Mouse (Mus musculus): ENCODE measurements at regions not wholly inside any gene's neighbourhood (a gene's known extent, or its start where the extent isn't known, plus 50 kb on each side); places are given as distances from the start of the nearest gene placed in this dataset.

- H3K4me1 ChIP-seq (replicated peaks; ENCODE audit: control insufficient read depth, insufficient read depth, low read length): no peaks in the 10 kb centered on the region; the same call in 1 of the 2 replicates
- H3K4me2 ChIP-seq (ENCODE audit: low read depth, low read length): no peak overlapping the region
- no peaks in the 10 kb centered on the region for H3K27me3 ChIP-seq (ENCODE audit: control insufficient read depth, insufficient read depth, low read depth, low read length)
- WGBS: 37% methylated on average over 10 of the region's 10 CpGs
- H3K9ac ChIP-seq (ENCODE audit: low read length): no peak overlapping the region
- H3K9me3 ChIP-seq (ENCODE audit: control insufficient read depth, low read length): no peaks in the 10 kb centered on the region
- no peak for ATAC-seq (ENCODE audit: low read depth)
- no peak overlapping the region for H3K4me3 ChIP-seq (ENCODE audit: low read length)
- H3K36me3 ChIP-seq (ENCODE audit: control insufficient read depth, insufficient read depth, low read length): no peaks in the 10 kb centered on the region
- H3K27ac ChIP-seq (ENCODE audit: low read length): no peak overlapping the region
Measured at GRCm38 (mm10) chr15:26953818-26954385, 58.5 kb upstream of the Fbxl7 start.

GRCm38 (mm10) chr15:26958980-26959379, 63.6 kb upstream of the Fbxl7 start:
- WGBS: 83% methylated on average over 2 of the region's 2 CpGs
- H3K36me3 ChIP-seq (ENCODE audit: control insufficient read depth, insufficient read depth, low read length): no peaks in the 10 kb centered on the region
- H3K9me3 ChIP-seq (ENCODE audit: control insufficient read depth, low read length): no peaks in the 10 kb centered on the region
- H3K9ac ChIP-seq (ENCODE audit: low read length): no peak overlapping the region
- ATAC-seq (ENCODE audit: low read depth): no peak
- H3K4me1 ChIP-seq (replicated peaks; ENCODE audit: control insufficient read depth, insufficient read depth, low read length): no peaks in the 10 kb centered on the region; the same call in 1 of the 2 replicates
- no peak overlapping the region for H3K4me2 ChIP-seq (ENCODE audit: low read depth, low read length)
- no peaks in the 10 kb centered on the region for H3K27me3 ChIP-seq (ENCODE audit: control insufficient read depth, insufficient read depth, low read depth, low read length)
- no peak overlapping the region for H3K4me3 ChIP-seq (ENCODE audit: low read length)
- no peak overlapping the region for H3K27ac ChIP-seq (ENCODE audit: low read length)

GRCm38 (mm10) chr15:26968392-26969025, 73.1 kb upstream of the Fbxl7 start:
- 64% methylated on average over 5 of the region's 5 CpGs for WGBS
- Histone ChIP-seq H3K36me3 (ENCODE audit: control insufficient read depth, insufficient read depth, low read length) (no peaks in the 10 kb centered on the region), H3K9ac (ENCODE audit: low read length) (no peak overlapping the region), H3K4me2 (ENCODE audit: low read depth, low read length) (no peak overlapping the region), H3K9me3 (ENCODE audit: control insufficient read depth, low read length) (no peaks in the 10 kb centered on the region), H3K27me3 (ENCODE audit: control insufficient read depth, insufficient read depth, low read depth, low read length) (no peaks in the 10 kb centered on the region), H3K4me1 (replicated peaks; ENCODE audit: control insufficient read depth, insufficient read depth, low read length) (no peaks in the 10 kb centered on the region), H3K4me3 (ENCODE audit: low read length) (no peak overlapping the region), H3K27ac (ENCODE audit: low read length) (no peak overlapping the region)
- ATAC-seq (ENCODE audit: low read depth): no peak

- Histone ChIP-seq H3K4me3 (ENCODE audit: low read length) (no peak overlapping the region), H3K9me3 (ENCODE audit: control insufficient read depth, low read length) (no peaks in the 10 kb centered on the region), H3K36me3 (ENCODE audit: control insufficient read depth, insufficient read depth, low read length) (no peaks in the 10 kb centered on the region), H3K4me2 (ENCODE audit: low read depth, low read length) (no peak overlapping the region), H3K27ac (ENCODE audit: low read length) (no peak overlapping the region), H3K4me1 (replicated peaks; ENCODE audit: control insufficient read depth, insufficient read depth, low read length) (no peaks in the 10 kb centered on the region), H3K9ac (ENCODE audit: low read length) (no peak overlapping the region), H3K27me3 (ENCODE audit: control insufficient read depth, insufficient read depth, low read depth, low read length) (no peaks in the 10 kb centered on the region)
- ATAC-seq (ENCODE audit: low read depth): no peak
- WGBS: 83% methylated on average over 1 of the region's 1 CpGs
Measured at GRCm38 (mm10) chr15:26970770-26971169, 75.4 kb upstream of the Fbxl7 start.

- 71% methylated on average over 1 of the region's 1 CpGs for WGBS
Measured at GRCm38 (mm10) chr15:26993054-26993453, 97.7 kb upstream of the Fbxl7 start.

GRCm38 (mm10) chr15:27009069-27009468, 113.7 kb upstream of the Fbxl7 start:
- H3K27me3 ChIP-seq (ENCODE audit: control insufficient read depth, insufficient read depth, low read depth, low read length): no peaks in the 10 kb centered on the region
- no peaks in the 10 kb centered on the region for H3K9me3 ChIP-seq (ENCODE audit: control insufficient read depth, low read length)
- H3K4me3 ChIP-seq (ENCODE audit: low read length): no peak overlapping the region
- 27% methylated on average over 4 of the region's 4 CpGs for WGBS
- H3K4me1 ChIP-seq (replicated peaks; ENCODE audit: control insufficient read depth, insufficient read depth, low read length): no peaks in the 10 kb centered on the region
- H3K36me3 ChIP-seq (ENCODE audit: control insufficient read depth, insufficient read depth, low read length): no peaks in the 10 kb centered on the region
- no peak overlapping the region for H3K27ac ChIP-seq (ENCODE audit: low read length)
- no peak overlapping the region for H3K4me2 ChIP-seq (ENCODE audit: low read depth, low read length)
- no peak overlapping the region for H3K9ac ChIP-seq (ENCODE audit: low read length)
- ATAC-seq (ENCODE audit: low read depth): no peak

More at GRCm38 (mm10) chr15:26993054-26993453, 97.7 kb upstream of the Fbxl7 start:
- Histone ChIP-seq H3K9me3 (ENCODE audit: control insufficient read depth, low read length) (no peaks in the 10 kb centered on the region), H3K27me3 (ENCODE audit: control insufficient read depth, insufficient read depth, low read depth, low read length) (no peaks in the 10 kb centered on the region), H3K4me2 (ENCODE audit: low read depth, low read length) (no peak overlapping the region), H3K27ac (ENCODE audit: low read length) (no peak overlapping the region), H3K36me3 (ENCODE audit: control insufficient read depth, insufficient read depth, low read length) (no peaks in the 10 kb centered on the region), H3K4me3 (ENCODE audit: low read length) (no peak overlapping the region), H3K9ac (ENCODE audit: low read length) (no peak overlapping the region), H3K4me1 (replicated peaks; ENCODE audit: control insufficient read depth, insufficient read depth, low read length) (no peaks in the 10 kb centered on the region)
- ATAC-seq (ENCODE audit: low read depth): no peak

GRCm38 (mm10) chr15:27013906-27014658, 118.7 kb upstream of the Fbxl7 start:
- 50% methylated on average over 4 of the region's 4 CpGs for WGBS
- no peaks in the 10 kb centered on the region for H3K27me3 ChIP-seq (ENCODE audit: control insufficient read depth, insufficient read depth, low read depth, low read length)

GRCm38 (mm10) chr15:27014659-27014974, 119.2 kb upstream of the Fbxl7 start:
- H3K9me3 ChIP-seq (ENCODE audit: control insufficient read depth, low read length): no peaks in the 10 kb centered on the region
- no peak overlapping the region for H3K27ac ChIP-seq (ENCODE audit: low read length)

More at GRCm38 (mm10) chr15:27013906-27014658, 118.7 kb upstream of the Fbxl7 start:
- no peak overlapping the region for H3K4me3 ChIP-seq (ENCODE audit: low read length)
- no peak overlapping the region for H3K4me2 ChIP-seq (ENCODE audit: low read depth, low read length)
- no peak overlapping the region for H3K9ac ChIP-seq (ENCODE audit: low read length)
- ATAC-seq (ENCODE audit: low read depth): no peak
- no peaks in the 10 kb centered on the region for H3K4me1 ChIP-seq (replicated peaks; ENCODE audit: control insufficient read depth, insufficient read depth, low read length)
- H3K9me3 ChIP-seq (ENCODE audit: control insufficient read depth, low read length): no peaks in the 10 kb centered on the region
- H3K36me3 ChIP-seq (ENCODE audit: control insufficient read depth, insufficient read depth, low read length): no peaks in the 10 kb centered on the region
- no peak overlapping the region for H3K27ac ChIP-seq (ENCODE audit: low read length)

GRCm38 (mm10) chr15:27020471-27020870, 125.1 kb upstream of the Fbxl7 start:
- no peaks in the 10 kb centered on the region for H3K27me3 ChIP-seq (ENCODE audit: control insufficient read depth, insufficient read depth, low read depth, low read length)
- no peaks in the 10 kb centered on the region for H3K36me3 ChIP-seq (ENCODE audit: control insufficient read depth, insufficient read depth, low read length)
- no peaks in the 10 kb centered on the region for H3K4me1 ChIP-seq (replicated peaks; ENCODE audit: control insufficient read depth, insufficient read depth, low read length)
- WGBS: 59% methylated on average over 5 of the region's 5 CpGs
- no peak overlapping the region for H3K4me2 ChIP-seq (ENCODE audit: low read depth, low read length)
- H3K4me3 ChIP-seq (ENCODE audit: low read length): no peak overlapping the region
- no peak overlapping the region for H3K27ac ChIP-seq (ENCODE audit: low read length)
- H3K9ac ChIP-seq (ENCODE audit: low read length): no peak overlapping the region
- no peaks in the 10 kb centered on the region for H3K9me3 ChIP-seq (ENCODE audit: control insufficient read depth, low read length)
- no peak for ATAC-seq (ENCODE audit: low read depth)

More at GRCm38 (mm10) chr15:27014659-27014974, 119.2 kb upstream of the Fbxl7 start:
- Histone ChIP-seq H3K4me1 (replicated peaks; ENCODE audit: control insufficient read depth, insufficient read depth, low read length) (no peaks in the 10 kb centered on the region), H3K9ac (ENCODE audit: low read length) (no peak overlapping the region), H3K36me3 (ENCODE audit: control insufficient read depth, insufficient read depth, low read length) (no peaks in the 10 kb centered on the region), H3K27me3 (ENCODE audit: control insufficient read depth, insufficient read depth, low read depth, low read length) (no peaks in the 10 kb centered on the region), H3K4me2 (ENCODE audit: low read depth, low read length) (no peak overlapping the region), H3K4me3 (ENCODE audit: low read length) (no peak overlapping the region)
- no peak for ATAC-seq (ENCODE audit: low read depth)
- 49% methylated on average over 1 of the region's 1 CpGs for WGBS
